In genomic region chr15:80099477-80099876, GRCm38 (mm10) we compare ENCODE assay signal across 19 mouse cellular contexts. TPM values are rescaled to one million over a fixed set of nuclear protein-coding genes. Genes with fewer than 3 reads are reported as not detected.
DNase-seq lines count a peak whose midpoint lies in the region; ATAC-seq and TF ChIP-seq lines count a peak whose summit lies in the region.
"Had no signal": no experiment of that assay in that cellular context is flagged by ENCODE, and none has a peak within 500 bp of the region (broad histone marks: within the 10 kb centered on the region; RNA-seq: fewer than 3 reads in every experiment).

No protein-coding gene starts in this region.

- DNase-seq in layer of hippocampus, adult 2 months (ENCODE audit: low spot score in 2 of 2), result no peak
- no peak for DNase-seq in layer of hippocampus, adult 11-12 months (ENCODE audit: low spot score)
- peak; percentile 43 for DNase-seq in MN1 (ENCODE audit: low spot score)
- DNase-seq in urinary bladder, postnatal 36 days (ENCODE audit: low spot score in 2 of 2), result no peak
- DNase-seq: kidney, adult 9 months; kidney, postnatal 14 days; lung, postnatal 36 days; right cerebral cortex, postnatal 4 days; thymus, adult 18-20 months; thymus, postnatal 36 days had no signal

- no peaks in the 10 kb centered on the region for H3K9me3 ChIP-seq in E14TG2a.4 (ENCODE audit: low read length)
- H3K9me3 ChIP-seq in liver, embryonic 16.5 days (replicated peaks; ENCODE audit: control insufficient read depth, low read length), result no peaks in the 10 kb centered on the region
- no peaks in the 10 kb centered on the region for H3K9me3 ChIP-seq in hindbrain, embryonic 16.5 days (ENCODE audit: control insufficient read depth, low read length)
- H3K9me3 ChIP-seq: hindbrain, embryonic 15.5 days; intestine, embryonic 15.5 days; lung, embryonic 15.5 days; midbrain, embryonic 10.5 days had no signal

- peak overlapping the region; percentile 79 for H3K27ac ChIP-seq in layer of hippocampus, adult 2 months
- peak overlapping the region; percentile 33 for H3K27ac ChIP-seq in liver, embryonic 16.5 days (ENCODE audit: low read length)
- H3K27ac ChIP-seq in hindbrain, embryonic 16.5 days (ENCODE audit: low read depth, low read length), result no peak overlapping the region
- H3K27ac ChIP-seq: hindbrain, embryonic 15.5 days; intestine, embryonic 15.5 days; lung, embryonic 15.5 days had no signal

- no peaks in the 10 kb centered on the region for H3K27me3 ChIP-seq in E14TG2a.4 (ENCODE audit: insufficient read depth, low read length)
- H3K27me3 ChIP-seq in liver, embryonic 16.5 days (ENCODE audit: control insufficient read depth, insufficient read depth, low read depth, low read length), result no peaks in the 10 kb centered on the region
- no peaks in the 10 kb centered on the region for H3K27me3 ChIP-seq in hindbrain, embryonic 16.5 days (replicated peaks; ENCODE audit: control insufficient read depth, insufficient read depth, low read length)
- H3K27me3 ChIP-seq: hindbrain, embryonic 15.5 days; intestine, embryonic 15.5 days had no signal

- no peak for TF ChIP-seq CTCF in layer of hippocampus, adult 2 months (conservative IDR thresholded peaks at IDR 0.05)
- no peak for TF ChIP-seq CTCF in E14TG2a.4 (conservative IDR thresholded peaks at IDR 0.05; ENCODE audit: low read length)

- peak overlapping the region; percentile 80; the same call in 1 of the 2 replicates for H3K4me2 ChIP-seq in liver, embryonic 16.5 days (ENCODE audit: low read depth, low read length)
- H3K4me2 ChIP-seq in hindbrain, embryonic 16.5 days (ENCODE audit: low read length), result no peak overlapping the region
- H3K4me2 ChIP-seq: hindbrain, embryonic 15.5 days; intestine, embryonic 15.5 days; lung, embryonic 15.5 days had no signal

- no peak overlapping the region for H3K4me3 ChIP-seq in layer of hippocampus, adult 2 months
- H3K4me3 ChIP-seq in E14TG2a.4 (replicated peaks; ENCODE audit: low read length), result peak overlapping the region; percentile 61
- H3K4me3 ChIP-seq in liver, embryonic 16.5 days (ENCODE audit: low read depth, low read length), result peak overlapping the region; percentile 53; the same call in 1 of the 2 replicates
- H3K4me3 ChIP-seq in hindbrain, embryonic 16.5 days (ENCODE audit: low read length), result no peak overlapping the region
- H3K4me3 ChIP-seq: hindbrain, embryonic 15.5 days; intestine, embryonic 15.5 days; lung, embryonic 15.5 days; midbrain, embryonic 10.5 days had no signal

- 70% methylated on average over 3 of the region's 3 CpGs for WGBS in liver, embryonic 16.5 days (ENCODE audit: insufficient replicate concordance)
- WGBS in hindbrain, embryonic 16.5 days, result 68% methylated on average over 3 of the region's 3 CpGs

- no peak overlapping the region for H3K9ac ChIP-seq in liver, embryonic 16.5 days (ENCODE audit: low read depth, low read length)
- H3K9ac ChIP-seq in hindbrain, embryonic 16.5 days (ENCODE audit: low read depth, low read length), result no peak overlapping the region
- H3K9ac ChIP-seq: hindbrain, embryonic 15.5 days; intestine, embryonic 15.5 days; lung, embryonic 15.5 days had no signal

- H3K4me1 ChIP-seq in E14TG2a.4 (replicated peaks; ENCODE audit: low read depth, low read length), result peaks cover 98% of the 10 kb centered on the region
- H3K4me1 ChIP-seq in liver, embryonic 16.5 days (ENCODE audit: control insufficient read depth, low read depth, low read length), result peaks cover 43% of the 10 kb centered on the region
- peaks cover 24% of the 10 kb centered on the region for H3K4me1 ChIP-seq in hindbrain, embryonic 16.5 days (ENCODE audit: control insufficient read depth, insufficient read depth, low read depth, low read length)

- no peak for ATAC-seq in liver, embryonic 16.5 days (ENCODE audit: low read depth)
- ATAC-seq in hindbrain, embryonic 16.5 days, result no peak
- ATAC-seq: forebrain, embryonic 14.5 days; intestine, embryonic 15.5 days; midbrain, embryonic 16.5 days had no signal

- peaks cover 30% of the 10 kb centered on the region for H3K36me3 ChIP-seq in E14TG2a.4 (ENCODE audit: insufficient read depth, low read length)
- H3K36me3 ChIP-seq in liver, embryonic 16.5 days (ENCODE audit: control insufficient read depth, insufficient read depth), result no peaks in the 10 kb centered on the region
- no peaks in the 10 kb centered on the region for H3K36me3 ChIP-seq in hindbrain, embryonic 16.5 days (ENCODE audit: control insufficient read depth, insufficient read depth, low read length)
- H3K36me3 ChIP-seq: hindbrain, embryonic 15.5 days; intestine, embryonic 15.5 days; lung, embryonic 15.5 days; midbrain, embryonic 10.5 days had no signal

RNA-seq across cellular contexts. Expression of gene Rpl3, which starts 7.8 kb away (rescaled TPM):
- 100 to 1,000 TPM; 558 to 583 TPM for total RNA-seq in layer of hippocampus, adult 2 months (2021)
- polyA plus RNA-seq in liver, embryonic 16.5 days (2015; fragmentation: Nextera tagmentation; extraction: Ambion mirVana), result 481 and 545 TPM in 2 replicates
- polyA plus RNA-seq in hindbrain, embryonic 16.5 days (2015; fragmentation: Nextera tagmentation; extraction: Ambion mirVana), result 523 and 556 TPM in 2 replicates

RNA-seq across cellular contexts. Expression of gene Syngr1, which starts 8.3 kb away (rescaled TPM):
- 100 to 1,000 TPM; 356 to 380 TPM for total RNA-seq in layer of hippocampus, adult 2 months (2021)
- polyA plus RNA-seq in liver, embryonic 16.5 days (2015; fragmentation: Nextera tagmentation; extraction: Ambion mirVana), result 11.3 and 12.7 TPM in 2 replicates
- 78.6 and 80.3 TPM in 2 replicates for polyA plus RNA-seq in hindbrain, embryonic 16.5 days (2015; fragmentation: Nextera tagmentation; extraction: Ambion mirVana)

RNA-seq across cellular contexts. Expression of gene Tab1, which starts 33.5 kb away (rescaled TPM):
- 10 to 100 TPM; 28.2 to 30.2 TPM for total RNA-seq in layer of hippocampus, adult 2 months (2021)
- 11.3 and 12.2 TPM in 2 replicates for polyA plus RNA-seq in liver, embryonic 16.5 days (2015; fragmentation: Nextera tagmentation; extraction: Ambion mirVana)
- 37.1 and 39.9 TPM in 2 replicates for polyA plus RNA-seq in hindbrain, embryonic 16.5 days (2015; fragmentation: Nextera tagmentation; extraction: Ambion mirVana)

Comparison
In these comparisons a context has a peak if more than half of its experiments do, and no peak if none do; other contexts are left out.
1. H3K4me3 ChIP-seq: peak in E14TG2a.4 (single experiment) and liver, embryonic 16.5 days (single experiment); none in layer of hippocampus, adult 2 months (single experiment) and hindbrain, embryonic 16.5 days (single experiment).